Comparison of ENCODE assay signal across 13 mouse cellular contexts in the genomic region with DNA sequence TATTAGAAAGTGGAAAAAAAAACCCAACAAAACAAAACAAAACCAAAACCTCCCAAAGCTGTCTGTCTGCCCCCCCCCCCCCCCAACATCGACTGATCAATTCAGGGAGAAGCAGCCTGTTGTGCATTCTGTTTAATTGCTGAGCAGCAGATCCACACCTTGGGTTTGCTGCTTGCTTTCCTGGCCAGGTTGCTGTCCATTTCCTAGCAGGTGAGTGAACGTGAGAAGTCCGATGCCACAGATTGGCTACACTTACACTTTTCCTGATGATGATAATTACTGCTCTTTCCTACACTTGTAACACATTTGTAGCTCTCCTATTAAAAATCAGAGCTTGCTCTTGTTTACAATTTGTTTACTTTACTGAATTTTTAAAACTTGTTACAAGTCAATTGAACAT. TPM values are rescaled to one million over a fixed set of nuclear protein-coding genes. Genes with fewer than 3 reads are reported as not detected.
A peak's percentile ranks its signal among the peaks of the same experiment; 100 is the strongest.
DNase-seq lines count a peak whose midpoint lies in the region; ATAC-seq and TF ChIP-seq lines count a peak whose summit lies in the region.
"Had no signal": no experiment of that assay in that cellular context is flagged by ENCODE, and none has a peak within 500 bp of the region (broad histone marks: within the 10 kb centered on the region; RNA-seq: fewer than 3 reads in every experiment).

No protein-coding gene starts in this region.

- H3K9ac ChIP-seq in kidney, postnatal 0 days (ENCODE audit: low read depth, low read length), result no peak overlapping the region
- no peak overlapping the region for H3K9ac ChIP-seq in midbrain, postnatal 0 days (replicated peaks; ENCODE audit: low read length, poor library complexity, severe bottlenecking)
- no peak overlapping the region for H3K9ac ChIP-seq in embryonic facial prominence, embryonic 14.5 days (ENCODE audit: low read depth, low read length)
- H3K9ac ChIP-seq in stomach, embryonic 15.5 days, result no peak overlapping the region
- H3K9ac ChIP-seq: liver, embryonic 15.5 days had no signal

- no peak for DNase-seq in kidney, postnatal 0 days (ENCODE audit: low spot score)
- no peak for DNase-seq in kidney, postnatal 14 days
- no peak for DNase-seq in midbrain, embryonic 10.5 days (ENCODE audit: low spot score)
- DNase-seq in midbrain, postnatal 0 days (ENCODE audit: low spot score), result no peak
- no peak for DNase-seq in embryonic facial prominence, embryonic 14.5 days (ENCODE audit: low spot score)
- DNase-seq in thymus, postnatal 14 days, result no peak
- DNase-seq: adrenal gland, adult 8-10 months; cerebellum, adult 11 months; heart, adult 18-20 months; heart, postnatal 10 days; kidney, adult 18-20 months had no signal

- no peak overlapping the region for H3K27ac ChIP-seq in kidney, postnatal 0 days
- peak overlapping the region; percentile 55; the same call in 1 of the 2 replicates for H3K27ac ChIP-seq in midbrain, embryonic 10.5 days (replicated peaks)
- no peak overlapping the region for H3K27ac ChIP-seq in midbrain, postnatal 0 days (ENCODE audit: low read depth, low read length)
- no peak overlapping the region for H3K27ac ChIP-seq in embryonic facial prominence, embryonic 14.5 days (replicated peaks; ENCODE audit: low read depth, low read length)
- no peak overlapping the region for H3K27ac ChIP-seq in stomach, embryonic 15.5 days
- H3K27ac ChIP-seq: liver, embryonic 15.5 days had no signal

- H3K36me3 ChIP-seq in kidney, postnatal 0 days (ENCODE audit: insufficient read depth, low read length), result no peaks in the 10 kb centered on the region
- H3K36me3 ChIP-seq in midbrain, embryonic 10.5 days, result no peaks in the 10 kb centered on the region
- no peaks in the 10 kb centered on the region for H3K36me3 ChIP-seq in midbrain, postnatal 0 days (ENCODE audit: insufficient read depth, low read length)
- no peaks in the 10 kb centered on the region for H3K36me3 ChIP-seq in embryonic facial prominence, embryonic 14.5 days (ENCODE audit: control insufficient read depth, insufficient read depth, low read length)
- no peaks in the 10 kb centered on the region for H3K36me3 ChIP-seq in stomach, embryonic 15.5 days
- H3K36me3 ChIP-seq: liver, embryonic 15.5 days had no signal

- no peaks in the 10 kb centered on the region for H3K9me3 ChIP-seq in kidney, postnatal 0 days (replicated peaks; ENCODE audit: low read length)
- H3K9me3 ChIP-seq in midbrain, embryonic 10.5 days (replicated peaks), result no peaks in the 10 kb centered on the region
- no peaks in the 10 kb centered on the region for H3K9me3 ChIP-seq in midbrain, postnatal 0 days (ENCODE audit: low read length)
- peaks cover 5% of the 10 kb centered on the region; the same call in 1 of the 2 replicates for H3K9me3 ChIP-seq in embryonic facial prominence, embryonic 14.5 days (ENCODE audit: control insufficient read depth, low read length)
- H3K9me3 ChIP-seq in stomach, embryonic 15.5 days, result no peaks in the 10 kb centered on the region
- H3K9me3 ChIP-seq: liver, embryonic 15.5 days had no signal

- ATAC-seq in kidney, postnatal 0 days (replicated peaks; ENCODE audit: low FRiP score, low read depth), result no peak
- ATAC-seq in midbrain, postnatal 0 days (ENCODE audit: low FRiP score), result no peak
- no peak for ATAC-seq in embryonic facial prominence, embryonic 14.5 days (ENCODE audit: low read depth)
- ATAC-seq in stomach, embryonic 15.5 days (ENCODE audit: insufficient read depth, low FRiP score, low read depth), result no peak

- no peak for TF ChIP-seq CTCF in kidney, postnatal 0 days (IDR thresholded peaks at IDR 0.05; ENCODE audit: low read depth)
- TF ChIP-seq CTCF in midbrain, postnatal 0 days (IDR thresholded peaks at IDR 0.05), result no peak

- no peaks in the 10 kb centered on the region for H3K4me1 ChIP-seq in kidney, postnatal 0 days (replicated peaks; ENCODE audit: insufficient read depth, low read length)
- peaks cover 48% of the 10 kb centered on the region for H3K4me1 ChIP-seq in midbrain, embryonic 10.5 days
- H3K4me1 ChIP-seq in midbrain, postnatal 0 days (ENCODE audit: insufficient read depth, low read length), result no peaks in the 10 kb centered on the region
- H3K4me1 ChIP-seq in embryonic facial prominence, embryonic 14.5 days (ENCODE audit: control insufficient read depth, insufficient read depth, low read length), result peaks cover 3% of the 10 kb centered on the region
- no peaks in the 10 kb centered on the region for H3K4me1 ChIP-seq in stomach, embryonic 15.5 days

- WGBS in kidney, postnatal 0 days, result 57% methylated on average over 3 of the region's 3 CpGs
- WGBS in midbrain, embryonic 10.5 days, result 30% methylated on average over 3 of the region's 3 CpGs
- WGBS in midbrain, postnatal 0 days, result 37% methylated on average over 3 of the region's 3 CpGs
- WGBS in embryonic facial prominence, embryonic 14.5 days, result 38% methylated on average over 3 of the region's 3 CpGs
- 54% methylated on average over 3 of the region's 3 CpGs for WGBS in stomach, embryonic 15.5 days

- 0 out of 2 replicates have a peak overlapping the region, but pooled peaks have one; percentile 23 for H3K4me2 ChIP-seq in kidney, postnatal 0 days (ENCODE audit: low read length)
- H3K4me2 ChIP-seq in midbrain, postnatal 0 days (ENCODE audit: low read depth, low read length, poor library complexity, severe bottlenecking), result no peak overlapping the region
- H3K4me2 ChIP-seq in embryonic facial prominence, embryonic 14.5 days (ENCODE audit: low read depth, low read length), result peak overlapping the region; percentile 38
- peak overlapping the region; percentile 27; the same call in 1 of the 2 replicates for H3K4me2 ChIP-seq in stomach, embryonic 15.5 days

- no peaks in the 10 kb centered on the region for H3K27me3 ChIP-seq in kidney, postnatal 0 days (ENCODE audit: insufficient read depth, low read length)
- no peaks in the 10 kb centered on the region for H3K27me3 ChIP-seq in midbrain, embryonic 10.5 days (ENCODE audit: low read depth, poor library complexity, severe bottlenecking)
- no peaks in the 10 kb centered on the region for H3K27me3 ChIP-seq in midbrain, postnatal 0 days (ENCODE audit: insufficient read depth, low read length)
- H3K27me3 ChIP-seq in embryonic facial prominence, embryonic 14.5 days (replicated peaks; ENCODE audit: control insufficient read depth, insufficient read depth, low read length), result peaks cover 11% of the 10 kb centered on the region
- 0 out of 2 replicates have a peak, but pooled peaks cover 3% of the 10 kb centered on the region for H3K27me3 ChIP-seq in stomach, embryonic 15.5 days (replicated peaks)

- no peak overlapping the region for H3K4me3 ChIP-seq in kidney, postnatal 0 days (replicated peaks; ENCODE audit: low read depth, low read length)
- peak overlapping the region; percentile 32; the same call in 1 of the 2 replicates for H3K4me3 ChIP-seq in midbrain, embryonic 10.5 days
- no peak overlapping the region for H3K4me3 ChIP-seq in midbrain, postnatal 0 days (ENCODE audit: low read depth, low read length)
- no peak overlapping the region for H3K4me3 ChIP-seq in embryonic facial prominence, embryonic 14.5 days (ENCODE audit: low read depth, low read length)
- H3K4me3 ChIP-seq in stomach, embryonic 15.5 days (replicated peaks), result no peak overlapping the region

RNA-seq across cellular contexts. Expression of a gene that starts 0.9 kb away (rescaled TPM):
- 31.4 and 34.1 TPM in 2 replicates for polyA plus RNA-seq in kidney, postnatal 0 days (2015; fragmentation: Nextera tagmentation; extraction: Ambion mirVana)
- 48.7 and 60.6 TPM in 2 replicates for polyA plus RNA-seq in midbrain, embryonic 10.5 days (2016; fragmentation: Nextera tagmentation; extraction: Ambion mirVana)
- total RNA-seq in midbrain, postnatal 0 days (2014; rRNA removed), result 39.6 and 48.1 TPM in 2 replicates
- 13.4 and 15.3 TPM in 2 replicates for polyA plus RNA-seq in midbrain, postnatal 0 days (2015; fragmentation: Nextera tagmentation; extraction: Ambion mirVana)
- polyA plus RNA-seq in embryonic facial prominence, embryonic 14.5 days (2014; fragmentation: Nextera tagmentation; extraction: Ambion mirVana), result 49.0 and 49.5 TPM in 2 replicates
- polyA plus RNA-seq in stomach, embryonic 15.5 days (2015; fragmentation: Nextera tagmentation; extraction: Ambion mirVana), result 46.5 and 49.9 TPM in 2 replicates
